Mouse (Mus musculus) limb, embryonic 14.5 days (tissue): ENCODE data around the gene AL732309.1. TPM values are rescaled to one million over a fixed set of nuclear protein-coding genes. Genes with fewer than 3 reads are reported as not detected.

Experiments used
- ATAC-seq: fragments of 200-750 bp; cut with Nextera tagmentation; 2 replicates; pipeline ENCODE4 v1.8.0; 2017; ENCODE audit warnings: low read depth, moderate number of reproducible peaks, moderate TSS enrichment; ENCODE audit not compliant: low FRiP score
- DNase-seq: peaks from one replicate; pipeline ENCODE4 v3.0.0-alpha.2; 2015; ENCODE audit warnings: low spot score
- H3K27ac ChIP-seq: fragments of 300-500 bp; sonication (generic); replicated peaks from 2 replicates; pipeline ENCODE4 v1.5.1; 2014; ENCODE audit warnings: low read depth, mild to moderate bottlenecking, low read length, moderate library complexity, mixed read lengths
- H3K27me3 ChIP-seq: fragments of 300-500 bp; sonication (generic); 2 replicates; pipeline ENCODE4 v1.6.1; 2014; ENCODE audit warnings: low read length, mixed read lengths; ENCODE audit not compliant: control insufficient read depth, insufficient read depth
- H3K36me3 ChIP-seq: fragments of 300-500 bp; sonication (generic); 2 replicates; pipeline ENCODE4 v1.6.1; 2014; ENCODE audit warnings: mild to moderate bottlenecking, low read length, moderate library complexity, mixed read lengths; ENCODE audit not compliant: control insufficient read depth, insufficient read depth
- H3K4me1 ChIP-seq: fragments of 300-500 bp; sonication (generic); 2 replicates; pipeline ENCODE4 v1.6.1; 2014; ENCODE audit warnings: antibody characterized with exemption, low read length, mixed read lengths; ENCODE audit not compliant: control insufficient read depth, insufficient read depth
- H3K4me2 ChIP-seq: fragments of 300-500 bp; sonication (generic); replicated peaks from 2 replicates; pipeline ENCODE4 v1.6.1; 2014; ENCODE audit warnings: low read depth, mild to moderate bottlenecking, low read length, moderate library complexity; ENCODE audit not compliant: severe bottlenecking
- H3K4me3 ChIP-seq: fragments of 300-500 bp; sonication (generic); replicated peaks from 2 replicates; pipeline ENCODE4 v1.5.1; 2014; ENCODE audit warnings: low read length
- H3K9ac ChIP-seq: fragments of 300-500 bp; sonication (generic); 2 replicates; pipeline ENCODE4 v1.6.1; 2014; ENCODE audit warnings: mild to moderate bottlenecking, low read depth, low read length, moderate library complexity; ENCODE audit not compliant: severe bottlenecking
- H3K9me3 ChIP-seq: fragments of 300-500 bp; sonication (generic); 2 replicates; pipeline ENCODE4 v1.6.1; 2016; ENCODE audit warnings: low read length; ENCODE audit not compliant: control insufficient read depth
- POLR2A ChIP-seq: fragments of 200-500 bp; IDR thresholded peaks from 2 replicates; pipeline ENCODE4 v1.8.0; 2012; ENCODE audit warnings: inconsistent platforms, mild to moderate bottlenecking, moderate library complexity, borderline replicate concordance; ENCODE audit not compliant: insufficient read depth, insufficient read length; ENCODE audit errors: extremely low read depth
- WGBS: fragments of 180-500 bp; shearing (Covaris S2); extraction: QIAGEN DNeasy Blood & Tissue Kit; methylation state at CpG from one replicate; pipeline ENCODE4 v1.1.7; 2014; 5-methylcytosine and 5-hydroxymethylcytosine counted together
- polyA plus RNA-seq, 2 experiments: library from polyadenylated mRNA; depleted of rRNA in 1 of 2; stranded (reverse) in 1 of 2; unstranded in 1 of 2; fragments of >200 nt; fragmentation: Nextera tagmentation in 1 of 2; extraction: Ambion mirVana in 1 of 2; gene quantifications; 2 replicates each; pipeline versions ENCODE4 v1.2.1 to v1.2.3; 2012 to 2014

The AL732309.1 gene
- polyA plus RNA-seq, 2 experiments = 8.3 to 19.2 TPM

- ATAC-seq (no peak), DNase-seq (no peak)
- no peak within 1 kb of the TSS for H3K4me3 ChIP-seq
- no peak within 1 kb of the TSS for H3K9ac ChIP-seq
- H3K4me1 ChIP-seq = peaks cover 12% of the 10 kb centered on the region; the same call in 1 of the 2 replicates
- no peak within 1 kb of the TSS for H3K4me2 ChIP-seq
- 37% methylated on average over 8 of the region's 8 CpGs for WGBS
- H3K9me3 ChIP-seq = no peaks in the 10 kb centered on the region
- no peak within 1 kb of the TSS for H3K27ac ChIP-seq
- no peak for TF ChIP-seq POLR2A
- peaks cover 6% of the 10 kb centered on the region for H3K27me3 ChIP-seq
- H3K36me3 ChIP-seq = no peaks in the 10 kb centered on the region
These were observed 10.0 kb downstream of the AL732309.1 start, which contains the start of gene Rnf224 for GRCm38 (mm10) chr2:25236614-25237013. TSS of gene Rnf224 (minus strand) at chr2:25236787.

DNA sequence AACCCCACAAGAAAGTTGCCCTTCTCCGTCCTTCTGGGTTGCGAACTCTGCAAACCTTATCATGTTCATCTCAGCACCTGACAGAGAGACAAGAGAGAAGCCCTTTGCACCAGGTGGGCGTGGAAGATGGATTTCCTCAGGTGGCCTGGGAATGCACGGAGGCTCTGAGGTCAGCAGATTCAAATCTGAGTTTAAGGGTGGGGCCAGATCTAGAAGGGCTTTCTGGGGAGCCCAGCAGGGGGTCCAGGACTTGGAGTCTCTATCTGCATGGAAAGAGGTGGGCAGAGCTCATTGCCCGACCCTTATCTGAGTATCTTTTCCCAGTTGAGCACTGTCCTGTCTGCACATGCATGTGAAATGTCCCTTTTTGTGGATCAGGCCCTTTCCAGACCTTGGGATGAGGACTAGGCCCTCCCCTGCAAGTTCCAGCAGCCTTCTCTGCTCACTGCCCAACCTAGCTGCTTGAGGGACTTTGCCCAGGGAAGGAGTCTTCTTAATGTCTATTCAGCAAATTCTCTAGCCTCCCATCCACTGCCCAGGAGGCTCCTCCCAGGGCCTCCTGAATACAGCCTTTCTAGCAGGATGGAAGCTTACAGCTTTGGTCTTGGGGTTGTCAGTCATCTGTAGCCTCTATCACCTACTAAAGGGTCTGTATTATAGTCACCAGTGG is 12.0 kb downstream of the AL732309.1 start:
- TF ChIP-seq POLR2A = no peak
- 61% methylated on average over 5 of the region's 5 CpGs for WGBS

GRCm38 (mm10) chr2:25234050-25234449 is 12.6 kb downstream of the AL732309.1 start, which contains the start of gene Slc34a3:
TSS of gene Slc34a3 (minus strand) at chr2:25234364.
- 95% methylated on average over 3 of the region's 3 CpGs for WGBS
- H3K4me1 ChIP-seq = no peaks in the 10 kb centered on the region
- no peak within 1 kb of the TSS for H3K4me2 ChIP-seq
- no peak within 1 kb of the TSS for H3K9ac ChIP-seq
- H3K9me3 ChIP-seq = no peaks in the 10 kb centered on the region
- H3K27me3 ChIP-seq = no peaks in the 10 kb centered on the region
- H3K4me3 ChIP-seq = no peak within 1 kb of the TSS
- ATAC-seq = no peak
- no peak for DNase-seq
- no peaks in the 10 kb centered on the region for H3K36me3 ChIP-seq
- H3K27ac ChIP-seq = no peak within 1 kb of the TSS
- no peak for TF ChIP-seq POLR2A

More for the DNA sequence above, 12.0 kb downstream of the AL732309.1 start:
- no peak overlapping the region for H3K4me3 ChIP-seq
- ATAC-seq (no peak), DNase-seq (no peak)
- no peak overlapping the region for H3K4me2 ChIP-seq
- H3K27ac ChIP-seq = no peak overlapping the region
- no peak overlapping the region for H3K9ac ChIP-seq
- H3K27me3 ChIP-seq = no peaks in the 10 kb centered on the region
- no peaks in the 10 kb centered on the region for H3K36me3 ChIP-seq
- H3K9me3 ChIP-seq = no peaks in the 10 kb centered on the region
- H3K4me1 ChIP-seq = no peaks in the 10 kb centered on the region

DNA sequence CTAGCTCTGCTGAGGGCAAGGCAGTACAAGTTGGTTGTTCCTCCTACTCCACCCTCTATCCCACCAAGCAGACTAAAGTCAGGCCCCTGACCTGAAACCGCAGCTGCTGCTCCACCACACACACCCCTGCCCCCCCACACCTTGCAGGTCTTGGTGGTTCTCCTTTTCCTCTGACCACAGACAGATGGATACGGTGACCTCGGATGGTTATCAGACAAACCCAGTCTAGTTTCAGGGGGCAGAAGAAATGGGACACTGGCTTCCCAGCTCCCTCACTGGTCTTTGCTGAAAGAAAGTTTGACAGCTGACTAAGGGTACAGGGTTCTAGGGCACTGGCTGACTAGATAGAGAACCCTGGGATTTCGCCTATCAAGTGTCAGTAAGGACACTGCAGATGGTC is 13.2 kb downstream of the AL732309.1 start:
- Histone ChIP-seq H3K36me3 (no peaks in the 10 kb centered on the region), H3K4me1 (peaks cover 3% of the 10 kb centered on the region; the same call in 1 of the 2 replicates), H3K27ac (no peak overlapping the region), H3K4me2 (no peak overlapping the region), H3K4me3 (no peak overlapping the region), H3K9ac (no peak overlapping the region), H3K27me3 (no peaks in the 10 kb centered on the region), H3K9me3 (no peaks in the 10 kb centered on the region)
- ATAC-seq (no peak), DNase-seq (no peak)
- TF ChIP-seq POLR2A = no peak
- 73% methylated on average over 4 of the region's 4 CpGs for WGBS

DNA sequence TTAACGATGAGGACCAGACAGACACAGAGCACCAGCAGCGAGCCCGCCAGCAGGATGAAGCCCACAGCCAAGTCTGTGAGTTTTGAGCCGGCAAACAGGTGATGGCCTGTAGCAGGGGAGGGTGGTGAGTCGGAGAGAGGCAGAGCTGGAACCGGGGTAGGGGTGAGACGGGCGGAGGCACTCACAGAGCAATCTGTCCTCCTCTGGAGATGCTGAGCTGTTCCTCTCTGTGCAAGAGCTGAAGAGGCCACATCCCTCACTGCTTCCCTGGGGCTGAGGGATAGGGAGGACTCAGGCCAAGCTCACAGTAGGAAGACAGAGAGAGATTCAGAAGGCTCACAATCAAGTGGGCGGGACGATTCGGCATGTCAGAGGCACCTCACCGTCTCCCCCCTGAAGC is 15.6 kb downstream of the AL732309.1 start:
- Histone ChIP-seq H3K9me3 (no peaks in the 10 kb centered on the region), H3K4me2 (no peak overlapping the region), H3K36me3 (no peaks in the 10 kb centered on the region), H3K27ac (no peak overlapping the region), H3K4me1 (peaks cover 3% of the 10 kb centered on the region; the same call in 1 of the 2 replicates), H3K27me3 (no peaks in the 10 kb centered on the region), H3K4me3 (no peak overlapping the region), H3K9ac (no peak overlapping the region)
- ATAC-seq (no peak), DNase-seq (no peak)
- WGBS = 46% methylated on average over 12 of the region's 12 CpGs
- TF ChIP-seq POLR2A = no peak
